Mouse (Mus musculus) E14TG2a.4 (cell line): Measurements from ENCODE around the gene Mroh2a.

Source experiments
- H3K27me3 ChIP-seq: 2 replicates; pipeline ENCODE4 v1.6.1; 2014; ENCODE audit warnings: low read length, control low read depth; ENCODE audit not compliant: insufficient read depth
- H3K36me3 ChIP-seq: 2 replicates; pipeline ENCODE4 v1.6.1; 2014; ENCODE audit warnings: low read length, control low read depth; ENCODE audit not compliant: insufficient read depth
- H3K4me1 ChIP-seq: replicated peaks from 2 replicates; pipeline ENCODE4 v1.6.1; 2014; ENCODE audit warnings: low read depth, low read length, control low read depth
- H3K4me3 ChIP-seq: replicated peaks from 2 replicates; pipeline ENCODE4 v1.5.1; 2014; ENCODE audit warnings: mild to moderate bottlenecking, low read length
- H3K9me3 ChIP-seq: 2 replicates; pipeline ENCODE4 v1.6.1; 2014; ENCODE audit warnings: low read length, control low read depth
- CTCF ChIP-seq: conservative IDR thresholded peaks from 2 replicates; pipeline ENCODE4 v1.5.1; 2014; ENCODE audit warnings: low read length
- NANOG ChIP-seq: IDR thresholded peaks from 2 replicates; pipeline ENCODE4 v1.6.1; 2014; ENCODE audit warnings: borderline replicate concordance, low read length, mixed read lengths
- POU5F1 ChIP-seq: IDR thresholded peaks from 2 replicates; pipeline ENCODE4 v1.6.1; 2014; ENCODE audit warnings: low read length, borderline replicate concordance

Gene Mroh2a

DNA sequence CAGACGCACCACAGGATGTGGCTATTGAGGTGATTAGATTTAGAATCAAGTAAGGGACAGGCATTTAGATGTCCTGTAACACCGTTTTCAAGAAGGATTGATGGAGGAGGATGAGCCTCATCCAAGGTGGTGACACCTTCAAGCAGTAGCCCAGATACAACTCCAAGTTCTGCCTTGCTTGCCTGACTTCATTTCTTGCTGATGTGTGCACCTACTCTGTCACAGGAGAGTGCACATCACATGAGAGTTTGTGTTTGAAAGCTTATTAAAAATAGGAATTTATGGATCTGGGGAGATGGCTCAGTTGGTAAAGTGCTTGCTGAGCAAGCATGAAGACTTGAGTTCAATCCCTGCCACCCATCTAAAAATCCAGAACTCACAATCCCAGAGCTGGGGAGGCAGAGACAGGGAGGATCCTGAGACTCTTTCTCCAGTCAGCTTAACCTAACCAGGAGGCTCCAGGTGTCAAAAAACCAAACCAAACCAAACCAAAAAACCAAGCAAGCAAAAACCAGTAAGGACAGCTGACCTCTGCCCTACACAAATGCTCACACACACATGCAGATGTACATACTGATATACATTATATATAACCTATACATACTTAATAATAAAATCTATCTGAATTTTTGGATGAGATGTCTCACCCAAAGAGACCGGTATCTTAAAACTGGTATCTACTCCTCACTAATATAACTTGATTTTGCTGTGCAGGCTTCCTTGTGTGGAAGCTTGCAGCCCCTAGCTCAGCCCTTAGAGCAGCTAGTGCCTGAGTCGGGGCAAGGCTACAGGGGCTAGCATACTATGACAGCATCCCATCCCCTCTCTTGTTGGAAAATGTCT lies 72.1 kb downstream of the Mroh2a start:
- H3K36me3 ChIP-seq: no peaks in the 10 kb centered on the region
- H3K9me3 ChIP-seq: no peaks in the 10 kb centered on the region
- TF ChIP-seq POU5F1: no peak
- no peak for TF ChIP-seq NANOG
- TF ChIP-seq CTCF: no peak
- H3K27me3 ChIP-seq: peaks cover 11% of the 10 kb centered on the region
- peaks cover 6% of the 10 kb centered on the region; the same call in 1 of the 2 replicates for H3K4me1 ChIP-seq
- H3K4me3 ChIP-seq: no peak overlapping the region

DNA sequence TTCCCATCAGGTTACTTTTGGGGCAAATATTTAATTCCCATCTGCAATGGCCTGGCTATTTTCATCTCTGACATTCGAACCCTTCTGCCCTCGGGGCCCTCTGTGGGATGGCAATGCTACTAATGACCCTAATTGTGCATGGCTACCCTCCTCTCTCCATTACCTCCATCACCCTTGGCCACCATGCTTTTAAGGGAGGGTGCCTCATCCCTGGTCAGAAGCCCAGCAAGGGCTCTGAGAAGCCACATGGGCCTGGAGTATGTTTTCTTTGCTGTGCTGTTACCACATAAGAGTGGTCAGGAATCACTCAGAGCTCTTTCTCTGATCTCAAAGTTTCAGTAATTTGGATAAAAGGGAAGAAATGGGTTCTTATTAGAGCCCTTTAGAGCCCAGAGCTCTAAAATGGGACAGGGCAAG lies 72.8 kb downstream of the Mroh2a start:
- no peak overlapping the region for H3K4me3 ChIP-seq
- H3K27me3 ChIP-seq: peaks cover 11% of the 10 kb centered on the region
- no peaks in the 10 kb centered on the region for H3K9me3 ChIP-seq
- H3K4me1 ChIP-seq: peaks cover 6% of the 10 kb centered on the region; the same call in 1 of the 2 replicates
- no peaks in the 10 kb centered on the region for H3K36me3 ChIP-seq
- TF ChIP-seq NANOG (no peak), CTCF (no peak), POU5F1 (no peak)

DNA sequence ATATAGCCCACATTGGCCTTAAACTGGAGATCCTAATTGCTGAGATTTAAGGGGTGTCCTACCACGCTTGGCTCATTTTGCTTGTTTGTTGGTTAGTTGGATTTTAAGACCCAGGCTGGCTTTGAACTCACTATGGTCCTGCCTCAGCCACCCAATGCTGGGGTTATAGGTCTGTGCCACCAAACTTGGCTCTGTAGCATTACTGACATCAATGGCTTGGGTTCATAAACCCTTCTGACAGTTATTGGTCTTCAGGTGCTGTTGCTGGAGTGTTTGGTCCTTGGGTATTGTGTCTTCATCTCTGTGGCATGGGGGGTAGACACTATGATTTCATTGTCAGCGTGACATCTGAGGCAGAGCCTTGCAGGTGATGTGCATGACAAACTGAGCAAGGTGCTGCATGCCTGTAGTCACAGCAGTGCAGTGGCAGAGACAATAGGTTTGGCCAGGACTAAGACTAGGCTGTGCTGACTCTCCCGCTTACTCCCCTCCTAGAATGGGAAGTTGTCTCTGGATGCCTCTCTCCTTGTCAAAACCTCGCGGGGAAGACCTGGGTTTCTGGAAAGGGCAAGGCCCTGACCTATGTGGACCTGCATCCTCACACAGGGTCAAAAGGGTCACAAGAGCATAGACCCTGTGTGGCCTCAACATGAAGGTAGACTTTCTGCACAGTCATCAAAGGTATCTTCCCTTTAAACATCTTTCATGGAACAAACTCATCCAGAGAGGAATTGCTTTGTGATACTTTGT lies 73.7 kb downstream of the Mroh2a start:
- H3K27me3 ChIP-seq: peaks cover 11% of the 10 kb centered on the region
- no peak overlapping the region for H3K4me3 ChIP-seq
- H3K36me3 ChIP-seq: no peaks in the 10 kb centered on the region
- H3K4me1 ChIP-seq: peaks cover 6% of the 10 kb centered on the region; the same call in 1 of the 2 replicates
- H3K9me3 ChIP-seq: no peaks in the 10 kb centered on the region
- TF ChIP-seq POU5F1: no peak
- no peak; the same call in 1 of the 2 replicates for TF ChIP-seq CTCF
- no peak for TF ChIP-seq NANOG

DNA sequence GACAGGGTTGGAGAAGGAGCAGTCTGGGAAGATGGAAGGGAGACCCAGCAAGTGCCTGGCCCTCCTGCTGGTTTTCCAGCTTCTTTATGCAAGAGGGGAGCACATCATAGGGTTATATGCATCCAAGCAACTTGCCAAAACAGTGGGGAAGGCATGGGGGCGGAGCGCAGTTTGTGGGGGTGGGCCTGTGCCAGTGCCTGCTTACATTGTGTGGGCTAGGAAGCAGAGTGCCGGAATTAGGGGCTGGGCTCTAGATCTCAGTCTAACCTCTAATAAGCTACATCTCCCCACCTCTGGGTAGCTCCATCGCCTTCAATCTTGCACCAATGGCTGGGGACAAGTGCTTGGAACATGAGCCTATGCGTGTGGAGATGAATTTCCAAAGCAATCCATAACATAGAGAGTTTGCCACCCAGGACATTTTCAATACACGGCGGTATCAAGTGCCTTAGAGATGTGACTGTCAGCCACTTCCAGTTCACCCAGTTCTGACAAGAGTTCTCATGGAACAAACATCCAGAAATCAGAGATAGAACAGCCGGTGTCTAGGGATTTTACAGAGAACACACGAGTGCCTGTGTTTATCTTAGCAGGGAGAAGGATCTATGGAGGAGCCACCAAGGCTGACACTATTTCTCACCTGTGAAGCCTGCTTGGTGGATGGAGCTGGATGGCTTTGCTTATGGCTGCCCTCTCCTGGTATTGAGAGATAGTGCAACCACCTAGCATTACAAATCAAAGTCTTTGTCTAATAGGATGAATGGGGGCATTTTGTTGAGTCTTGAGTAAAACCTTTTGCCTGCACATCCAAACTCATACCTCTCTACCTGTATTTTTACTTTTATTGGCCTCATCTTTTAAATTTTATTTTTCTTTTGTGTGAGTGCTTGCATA lies 74.6 kb downstream of the Mroh2a start:
- TF ChIP-seq CTCF (peak; percentile 81), POU5F1 (no peak)
- Histone ChIP-seq H3K4me3 (no peak overlapping the region), H3K36me3 (no peaks in the 10 kb centered on the region), H3K4me1 (no peaks in the 10 kb centered on the region), H3K27me3 (peaks cover 11% of the 10 kb centered on the region), H3K9me3 (no peaks in the 10 kb centered on the region)

DNA sequence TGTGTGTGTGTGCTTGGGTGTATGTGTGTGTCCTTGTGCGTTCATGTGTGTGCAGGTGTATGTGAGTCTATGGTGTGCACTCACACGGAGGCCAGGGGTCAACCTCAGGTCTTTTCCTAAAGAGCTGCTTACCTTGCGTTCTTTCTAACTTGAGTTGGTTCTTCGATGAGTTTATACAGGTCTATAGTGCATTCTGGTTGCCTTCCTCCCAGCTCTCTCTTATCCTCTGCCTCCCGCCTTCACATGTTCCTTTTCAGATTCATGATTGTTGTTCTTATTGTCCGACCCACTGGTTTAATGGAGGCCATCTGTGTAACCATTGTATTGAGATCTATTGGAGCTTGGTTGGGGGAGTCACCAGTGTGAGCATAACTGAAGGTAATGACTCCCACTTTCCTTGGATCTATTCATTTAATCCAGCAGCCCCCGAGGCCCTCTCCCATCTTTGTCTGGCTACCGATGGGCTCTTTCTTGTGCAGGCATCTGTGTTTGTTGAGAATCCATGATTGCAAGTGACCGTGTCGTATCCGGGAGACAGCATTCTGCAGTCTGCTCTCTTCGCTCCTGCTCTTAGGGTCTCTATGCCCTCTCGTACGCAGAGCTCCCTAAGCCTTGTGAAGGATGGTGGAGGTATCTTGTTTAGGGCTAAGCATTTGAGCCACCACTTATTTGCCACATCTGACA lies 75.4 kb downstream of the Mroh2a start:
- no peak overlapping the region for H3K4me3 ChIP-seq
- TF ChIP-seq NANOG (no peak), CTCF (no peak), POU5F1 (no peak)
- H3K9me3 ChIP-seq: no peaks in the 10 kb centered on the region
- H3K4me1 ChIP-seq: no peaks in the 10 kb centered on the region
- H3K27me3 ChIP-seq: peaks cover 11% of the 10 kb centered on the region
- H3K36me3 ChIP-seq: no peaks in the 10 kb centered on the region

DNA sequence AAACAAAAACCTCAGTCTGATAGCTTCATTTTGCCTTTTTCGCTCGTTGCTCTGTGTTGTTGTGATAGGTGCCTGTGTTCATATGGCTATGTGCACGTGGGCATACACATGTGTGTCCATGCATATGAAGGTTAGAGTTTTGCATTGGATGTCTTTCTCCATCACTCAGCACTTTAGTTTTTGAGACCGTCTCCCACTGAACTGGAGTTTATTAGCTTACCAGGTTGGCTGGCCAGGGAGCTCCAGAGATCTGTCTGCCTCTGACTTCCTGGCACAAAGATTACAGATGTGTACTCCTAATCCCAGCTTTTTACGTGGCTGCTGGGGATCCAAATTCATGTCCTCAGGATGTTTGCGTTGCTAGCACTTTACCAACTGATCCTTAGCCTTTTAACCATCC lies 77.0 kb downstream of the Mroh2a start:
- peaks cover 11% of the 10 kb centered on the region for H3K27me3 ChIP-seq
- H3K36me3 ChIP-seq: no peaks in the 10 kb centered on the region
- no peaks in the 10 kb centered on the region for H3K4me1 ChIP-seq
- no peak overlapping the region for H3K4me3 ChIP-seq
- no peak for TF ChIP-seq NANOG
- no peak for TF ChIP-seq CTCF
- TF ChIP-seq POU5F1: no peak
- no peaks in the 10 kb centered on the region for H3K9me3 ChIP-seq

DNA sequence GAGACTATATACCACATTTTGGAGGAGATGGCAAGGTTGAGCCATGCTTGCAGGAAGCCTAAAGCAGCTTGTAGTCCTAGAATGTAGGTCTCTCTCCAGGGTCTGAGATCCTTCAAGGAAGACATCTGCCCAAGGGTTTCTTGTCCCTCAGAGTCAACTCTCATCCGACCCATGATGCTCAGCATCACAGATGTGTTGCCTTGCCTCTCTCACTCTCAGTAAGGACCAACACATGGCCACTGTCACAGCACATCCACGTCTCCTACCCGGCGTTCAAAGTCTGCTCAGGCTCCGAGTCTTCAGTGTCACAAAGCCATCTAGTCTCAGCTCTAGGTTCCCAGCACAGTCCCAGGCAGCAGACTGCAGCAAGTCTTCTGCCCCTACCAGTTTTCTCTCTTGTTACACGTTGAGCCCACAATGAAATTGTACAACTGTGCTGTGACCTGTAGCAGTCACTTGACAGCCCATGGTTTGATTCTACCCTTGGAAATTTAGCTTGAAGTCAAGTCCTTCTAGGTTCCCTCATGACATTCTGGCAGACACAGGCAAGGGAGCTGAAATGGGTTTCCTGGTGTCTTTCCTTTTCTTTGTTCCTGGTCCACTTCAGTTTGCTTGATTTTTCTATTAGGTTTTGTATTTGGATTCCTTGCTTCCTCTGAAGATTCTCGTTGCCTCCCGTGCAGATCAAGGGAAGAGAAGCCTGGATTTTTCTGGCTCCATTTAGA lies 77.6 kb downstream of the Mroh2a start:
- H3K4me3 ChIP-seq: no peak overlapping the region
- H3K4me1 ChIP-seq: no peaks in the 10 kb centered on the region
- no peaks in the 10 kb centered on the region for H3K36me3 ChIP-seq
- H3K27me3 ChIP-seq: peaks cover 11% of the 10 kb centered on the region
- TF ChIP-seq NANOG: no peak
- TF ChIP-seq POU5F1: no peak
- TF ChIP-seq CTCF: no peak
- no peaks in the 10 kb centered on the region for H3K9me3 ChIP-seq
